Mouse (Mus musculus) C2C12 (cell line): ENCODE data around the gene Fam240b.

Experiments
- CEBPB ChIP-seq: IDR thresholded peaks from one replicate; pipeline ENCODE4 v1.6.1; 2011; ENCODE audit warnings: low read depth, mild to moderate bottlenecking, control low read depth, moderate library complexity
- CTCF ChIP-seq: IDR thresholded peaks from one replicate; pipeline ENCODE4 v1.5.1; 2011; ENCODE audit not compliant: control insufficient read depth, insufficient read depth, insufficient read length
- FOSL1 ChIP-seq: IDR thresholded peaks from one replicate; pipeline ENCODE4 v1.8.0; 2011; ENCODE audit warnings: mild to moderate bottlenecking, low read length; ENCODE audit not compliant: poor library complexity, insufficient read depth, severe bottlenecking
- USF1 ChIP-seq: IDR thresholded peaks from one replicate; pipeline ENCODE4 v1.6.1; 2011; ENCODE audit warnings: low read depth, mild to moderate bottlenecking, control low read depth, moderate library complexity

- TF ChIP-seq CTCF (no peak), FOSL1 (no peak), CEBPB (no peak), USF1 (no peak)
Measured at GRCm38 (mm10) chr13:64489886-64490285, 7.7 kb downstream of the Fam240b start.
